Mouse (Mus musculus): Measurements from ENCODE around the gene Ccdc87.
"Not testable (repeated sequence)": the region's sequence is repeated elsewhere in the genome, so short reads cannot be mapped to it uniquely, and the experiment has no call there.

Ccdc87 gene

DNA sequence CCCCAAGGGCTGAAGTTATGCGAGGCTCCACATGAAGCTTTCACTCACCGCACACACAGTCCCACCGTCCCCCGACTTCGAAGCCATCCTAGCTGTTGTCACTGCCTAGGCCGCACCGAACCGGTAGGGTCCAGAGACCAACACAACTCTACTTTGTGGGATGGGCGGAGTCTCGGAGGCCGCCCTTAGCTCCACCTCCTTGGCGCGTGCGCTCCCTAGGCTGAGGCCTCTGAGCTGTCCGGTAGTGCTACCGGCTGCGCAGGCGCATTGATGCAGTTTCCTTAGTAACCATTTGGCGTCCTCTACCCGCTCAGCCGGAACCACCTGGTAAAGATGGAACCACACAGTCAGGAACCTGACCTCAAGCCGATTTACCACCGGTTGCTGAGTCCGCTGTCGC, at the start of gene Ccdc87, which contains the start of gene Ccs:
TSS of gene Ccdc87 (plus strand) at position 218 of the 400 bp plus-strand sequence.
TSS of gene Ccs (minus strand) at position 184 of the 400 bp plus-strand sequence.
- peak; percentile 99 for DNase-seq (ENCODE audit: low spot score)

DNA sequence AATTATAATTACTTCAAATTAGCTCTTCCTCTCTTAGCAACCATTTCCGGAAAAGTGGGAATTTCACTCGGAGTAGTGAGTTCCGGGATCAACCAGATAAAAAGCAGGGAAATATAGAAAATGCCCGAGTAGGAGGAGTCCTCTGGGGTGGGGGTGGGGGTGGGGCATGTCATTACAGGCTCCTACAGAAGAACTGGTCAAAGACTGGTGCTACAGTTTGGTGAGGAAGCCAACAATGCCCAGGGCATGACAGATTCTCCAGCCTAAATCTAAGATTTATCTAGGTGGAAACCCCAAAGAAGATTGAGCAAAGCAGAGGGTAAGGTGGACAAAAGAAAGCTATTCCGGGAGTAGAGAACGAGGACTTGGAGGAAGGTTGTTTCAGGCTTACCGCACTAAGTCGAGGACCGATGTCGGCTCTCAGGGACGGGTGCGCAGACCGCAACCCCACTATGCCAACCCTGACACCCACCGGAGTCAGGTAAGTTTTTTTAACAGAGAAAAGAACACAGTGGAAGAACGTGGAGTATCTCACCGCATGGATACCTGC, 45.8 kb upstream of the Ccdc87 start:
- DNase-seq (ENCODE audit: low spot score), result no peak

- peak; percentile 99 for DNase-seq (ENCODE audit: low spot score)
These were observed 45.2 kb upstream of the Ccdc87 start, which contains the start of gene Rbm4 for GRCm38 (mm10) chr19:4793831-4794422. Gene Rbm4 (minus strand): TSS chr19:4793901.

DNA sequence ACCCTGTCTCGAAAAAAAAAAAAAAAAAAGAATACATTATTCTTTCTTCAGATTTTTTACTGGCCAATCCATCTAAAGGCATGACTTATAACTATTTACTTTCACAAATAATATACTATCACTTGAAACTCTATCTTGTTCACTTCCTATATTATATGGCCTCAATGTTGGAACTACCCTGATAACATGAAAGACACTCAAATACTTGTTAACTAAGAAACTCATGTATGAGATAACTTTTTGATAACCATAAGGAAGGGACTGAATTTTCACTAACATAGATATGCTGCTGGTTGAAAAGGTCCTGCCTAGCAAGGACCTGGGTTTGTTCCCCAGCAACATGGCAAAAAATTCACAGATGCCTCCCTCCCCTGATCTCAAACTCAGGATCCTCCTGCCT, 43.2 kb upstream of the Ccdc87 start:
- DNase-seq (ENCODE audit: low spot score), result no peak

DNA sequence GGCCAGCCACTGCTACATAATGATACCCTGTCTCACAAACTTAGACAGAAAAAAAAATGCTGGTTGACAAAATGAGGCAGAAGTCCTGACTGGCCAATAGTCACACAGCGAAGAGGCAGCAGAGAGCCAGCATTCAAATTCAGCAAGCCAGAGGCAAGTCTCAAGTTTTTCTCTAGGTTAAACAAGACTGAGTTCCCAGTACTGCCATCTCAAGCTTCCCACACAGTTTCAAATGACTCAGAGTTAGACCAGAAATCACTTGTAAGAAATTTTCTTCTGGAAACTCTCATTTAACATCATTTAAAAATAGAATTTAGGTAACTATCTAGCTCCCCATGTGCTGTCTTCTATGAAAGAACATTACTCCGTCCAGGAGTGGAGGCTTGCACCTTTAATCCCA, 41.3 kb upstream of the Ccdc87 start:
- DNase-seq (ENCODE audit: low spot score), result no peak

DNA sequence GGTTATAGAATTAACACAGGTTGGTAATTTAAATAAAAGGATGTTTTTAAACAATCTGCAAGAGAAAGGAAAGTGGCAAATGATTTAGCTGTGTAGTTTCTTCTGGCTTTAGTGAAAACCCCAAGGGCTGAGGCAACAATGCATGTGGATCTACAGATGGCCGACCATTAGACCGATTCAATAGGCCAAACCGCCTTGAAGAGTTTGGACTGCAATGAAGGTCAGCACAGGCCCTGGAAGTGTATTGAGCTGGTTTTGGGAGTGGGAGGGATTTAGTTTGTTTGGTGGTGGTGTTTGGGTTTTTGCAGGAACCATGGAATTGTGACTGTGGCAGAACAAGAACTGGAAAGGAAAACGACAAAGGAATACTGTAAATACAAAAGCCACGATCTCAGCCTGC, 40.1 kb upstream of the Ccdc87 start:
- no peak for DNase-seq (ENCODE audit: low spot score)

DNA sequence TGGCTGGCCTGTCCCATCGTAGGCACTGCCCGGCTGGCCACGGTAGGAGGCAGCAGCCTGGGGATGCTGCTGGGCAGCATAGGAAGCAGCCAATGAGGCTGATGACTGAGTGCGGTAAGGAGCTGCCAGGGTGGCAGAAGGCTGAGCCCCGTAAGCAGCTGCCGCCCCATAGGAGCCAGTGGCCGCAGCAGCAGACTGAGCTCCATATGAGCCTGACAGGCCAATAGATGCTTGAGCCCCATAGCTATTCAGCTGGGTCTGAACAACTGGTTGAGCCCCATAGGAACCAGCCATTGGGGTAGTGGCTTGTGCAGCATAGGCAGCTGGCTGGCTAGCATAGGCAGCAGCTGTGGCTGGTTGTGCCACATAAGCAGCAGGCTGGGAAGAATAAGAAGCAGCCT, 36.5 kb upstream of the Ccdc87 start:
- DNase-seq (ENCODE audit: low spot score), result no peak

DNA sequence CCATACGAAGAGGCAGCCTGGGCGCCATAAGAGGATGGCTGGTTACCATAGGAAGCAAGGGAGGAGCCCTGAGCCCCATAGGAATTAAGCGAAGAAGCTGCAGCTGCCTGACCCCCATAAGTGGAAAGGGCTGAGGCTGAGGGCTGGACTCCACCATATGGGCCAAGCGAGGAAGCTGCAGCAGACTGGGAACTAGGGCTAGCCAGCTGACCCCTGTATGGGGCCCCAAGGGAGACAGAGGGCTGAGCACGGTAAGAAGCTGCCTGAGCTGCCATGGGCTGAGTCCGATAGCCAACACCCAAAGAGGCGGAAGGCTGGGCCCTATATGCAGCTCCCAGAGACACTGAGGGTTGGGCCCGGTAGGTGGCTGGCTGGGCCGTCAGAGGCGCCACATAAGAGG, 35.9 kb upstream of the Ccdc87 start:
- DNase-seq (ENCODE audit: low spot score), result peak; percentile 39

GRCm38 (mm10) chr19:4810309-4810708, 28.9 kb upstream of the Ccdc87 start:
- DNase-seq (ENCODE audit: low spot score), result no peak

GRCm38 (mm10) chr19:4810746-4811062, 28.5 kb upstream of the Ccdc87 start:
- DNase-seq (ENCODE audit: low spot score), result no peak

- DNase-seq (ENCODE audit: low spot score), result peak; percentile 99
These were observed 27.9 kb upstream of the Ccdc87 start, which contains the start of the genes Gm21992 and Rbm14 for GRCm38 (mm10) chr19:4811063-4811908. Gene Gm21992 (minus strand): TSS chr19:4811612. Gene Rbm14 (minus strand): TSS chr19:4811634.

DNA sequence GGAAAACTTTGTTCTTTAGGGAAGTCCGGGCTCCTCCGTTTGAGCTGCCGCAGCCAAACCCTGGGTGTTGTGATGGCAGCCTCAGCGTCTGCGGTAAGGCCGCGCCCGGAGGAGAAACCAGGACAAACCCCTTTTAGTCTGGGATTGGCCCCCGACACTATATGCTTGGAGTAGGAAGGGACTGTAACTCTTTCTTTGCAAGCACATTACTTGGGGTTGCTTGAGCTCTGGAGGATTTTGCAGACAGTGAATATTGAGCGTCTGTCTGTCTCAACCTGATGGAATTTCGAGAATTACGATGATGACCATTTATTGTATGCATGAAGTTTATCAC, 27.3 kb upstream of the Ccdc87 start:
- DNase-seq (ENCODE audit: low spot score), result no peak

- DNase-seq (ENCODE audit: low spot score), result not testable (repeated sequence)
These were observed 26.7 kb upstream of the Ccdc87 start for GRCm38 (mm10) chr19:4812334-4812949.

DNA sequence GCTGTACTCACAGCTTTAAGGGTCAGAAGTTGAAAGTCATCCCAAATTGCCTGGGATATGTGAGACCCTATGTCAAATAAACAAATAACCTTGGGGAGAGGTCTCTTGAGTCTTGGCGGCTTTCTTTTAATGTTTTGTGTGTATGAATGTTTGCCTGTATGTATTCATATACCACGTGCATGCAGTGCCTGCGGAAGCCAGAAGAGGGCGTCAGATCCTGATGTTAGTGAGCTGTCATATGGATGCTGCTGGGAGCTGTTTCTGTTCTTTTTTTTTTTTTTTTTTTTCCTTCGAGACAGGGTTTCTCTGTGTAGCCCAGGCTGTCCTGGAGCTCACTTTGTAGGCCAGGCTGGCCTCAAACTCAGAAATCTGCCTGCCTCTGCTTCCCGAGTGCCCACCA, 26.2 kb upstream of the Ccdc87 start:
- peak; percentile 43 for DNase-seq (ENCODE audit: low spot score)

GRCm38 (mm10) chr19:4817182-4817835, 21.9 kb upstream of the Ccdc87 start:
- no peak for DNase-seq (ENCODE audit: low spot score)

DNA sequence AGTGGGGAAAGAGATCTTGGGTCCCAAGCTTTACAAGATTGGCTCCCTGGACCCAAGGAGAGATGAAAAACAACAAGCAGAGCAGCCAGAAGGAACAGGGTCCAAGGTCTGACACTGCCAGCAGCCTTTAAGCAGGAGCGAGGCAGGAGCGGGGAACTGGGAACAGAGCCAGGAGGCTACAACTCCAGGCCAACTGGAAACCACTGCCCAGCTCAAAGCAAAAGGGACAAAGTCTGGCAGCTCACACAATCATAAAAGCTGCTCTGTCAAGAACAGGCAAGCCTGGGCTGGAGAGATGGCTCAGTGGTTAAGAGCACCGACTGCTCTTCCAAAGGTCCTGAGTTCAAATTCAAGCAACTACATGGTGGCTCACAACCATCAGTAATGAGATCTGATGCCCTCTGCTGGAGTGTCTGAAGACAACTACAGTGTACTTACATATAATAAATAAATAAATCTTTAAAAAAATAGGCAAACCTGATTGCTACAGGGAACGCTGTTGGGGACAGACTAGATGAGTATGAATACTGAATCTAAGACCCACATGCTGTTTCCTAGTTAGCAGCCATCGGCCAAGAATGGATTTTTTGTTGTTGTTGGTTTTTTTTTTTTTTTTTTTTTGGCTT, 18.4 kb upstream of the Ccdc87 start:
- DNase-seq (ENCODE audit: low spot score), result no peak

GRCm38 (mm10) chr19:4828444-4829114, 10.6 kb upstream of the Ccdc87 start:
- DNase-seq (ENCODE audit: low spot score), result no peak

GRCm38 (mm10) chr19:4829156-4829555, 10.0 kb upstream of the Ccdc87 start:
- DNase-seq (ENCODE audit: low spot score), result no peak

DNA sequence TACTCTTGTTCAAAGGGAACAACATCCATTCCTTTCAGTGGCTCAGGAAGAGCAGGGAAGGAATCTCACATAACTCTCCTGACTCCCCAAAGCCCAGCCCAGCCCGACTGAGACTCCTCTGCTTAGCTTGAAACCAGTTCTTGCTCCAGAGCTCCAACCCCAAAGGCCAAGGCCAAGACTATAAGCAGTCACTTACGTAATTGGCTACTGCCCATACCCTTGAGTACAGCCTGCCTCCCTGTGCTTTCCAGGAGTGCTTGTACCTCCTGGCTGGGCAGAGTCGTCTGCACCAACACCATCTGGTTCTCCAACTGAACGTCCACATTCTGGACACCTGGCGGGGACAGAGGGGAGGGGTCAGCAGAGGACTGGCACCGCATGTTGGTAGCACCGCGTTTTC, 5.2 kb upstream of the Ccdc87 start:
- DNase-seq (ENCODE audit: low spot score), result no peak

- DNase-seq (ENCODE audit: low spot score), result no peak
These were observed 3.1 kb upstream of the Ccdc87 start for GRCm38 (mm10) chr19:4836096-4836495.

DNA sequence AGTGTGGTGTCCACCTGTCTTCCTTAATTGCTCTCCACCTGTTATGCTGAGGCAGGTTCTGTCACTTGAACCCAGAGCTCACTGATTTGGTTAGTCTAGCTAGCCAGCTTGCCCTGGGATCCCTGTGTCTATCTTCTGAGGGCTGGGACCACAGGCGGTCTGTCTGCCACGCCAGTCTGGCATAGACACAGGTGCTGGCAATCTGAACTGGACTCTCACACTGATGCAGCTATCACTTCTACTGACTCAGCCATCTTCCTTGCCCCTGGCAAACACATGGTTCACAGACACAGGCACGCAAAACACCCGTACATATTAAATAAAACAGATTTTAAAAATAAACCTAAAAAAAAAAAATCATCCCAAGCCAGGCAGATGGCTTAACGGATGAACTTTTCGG, 2.1 kb upstream of the Ccdc87 start:
- DNase-seq (ENCODE audit: low spot score), result no peak

Measured in retina, embryonic 14.5 days (tissue).